Mouse (Mus musculus): ENCODE measurements around the gene Rdh16f2.
"Not testable (repeated sequence)": the region's sequence is repeated elsewhere in the genome, so short reads cannot be mapped to it uniquely, and the experiment has no call there.

Gene Rdh16f2

DNA sequence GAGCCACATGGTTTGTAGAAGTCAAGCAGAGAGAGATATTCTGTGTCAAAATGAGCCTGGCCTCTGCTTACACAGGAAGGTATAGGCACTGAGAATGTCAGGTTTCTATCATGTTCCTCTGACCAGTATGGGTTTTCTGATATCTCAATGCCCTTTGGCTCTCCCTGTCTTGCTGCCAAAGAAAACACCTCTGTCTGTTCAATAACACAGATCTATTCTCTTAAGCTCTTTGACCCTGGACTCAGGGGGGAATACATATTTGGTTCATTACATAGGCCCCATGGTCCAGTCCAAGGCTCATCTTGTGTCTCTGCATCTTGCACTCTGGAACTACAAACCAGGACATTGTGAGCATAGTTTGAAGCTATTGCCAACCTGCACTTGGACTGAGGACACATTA, 22.3 kb downstream of the Rdh16f2 start, which contains the start of gene Rdh7:
Gene Rdh7, minus strand, starts transcription at position 213 of the 400 bp plus-strand sequence.
- no peak for DNase-seq (ENCODE audit: extremely low read depth, insufficient read length, low spot score)

DNA sequence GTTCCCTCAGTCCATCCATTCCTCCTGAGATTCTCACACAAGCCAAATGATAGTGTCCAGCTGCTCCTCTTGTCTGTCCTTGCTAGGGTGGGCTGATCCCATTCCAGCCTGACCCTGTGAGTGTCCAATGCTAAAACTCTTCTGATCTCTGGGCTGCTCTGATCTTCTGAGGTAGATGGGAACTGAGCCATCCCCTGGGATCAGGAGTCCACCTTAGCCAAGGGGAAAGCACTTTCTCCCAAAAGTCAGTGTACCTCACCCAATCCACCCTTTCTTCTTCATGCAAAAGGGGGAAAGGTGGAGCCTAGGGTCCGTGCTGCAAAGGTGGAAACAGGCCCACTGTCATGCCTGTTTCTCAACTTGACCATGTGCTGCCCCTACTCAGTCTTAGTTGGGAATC, 25.2 kb downstream of the Rdh16f2 start:
- no peak for DNase-seq (ENCODE audit: extremely low read depth, insufficient read length, low spot score)

DNA sequence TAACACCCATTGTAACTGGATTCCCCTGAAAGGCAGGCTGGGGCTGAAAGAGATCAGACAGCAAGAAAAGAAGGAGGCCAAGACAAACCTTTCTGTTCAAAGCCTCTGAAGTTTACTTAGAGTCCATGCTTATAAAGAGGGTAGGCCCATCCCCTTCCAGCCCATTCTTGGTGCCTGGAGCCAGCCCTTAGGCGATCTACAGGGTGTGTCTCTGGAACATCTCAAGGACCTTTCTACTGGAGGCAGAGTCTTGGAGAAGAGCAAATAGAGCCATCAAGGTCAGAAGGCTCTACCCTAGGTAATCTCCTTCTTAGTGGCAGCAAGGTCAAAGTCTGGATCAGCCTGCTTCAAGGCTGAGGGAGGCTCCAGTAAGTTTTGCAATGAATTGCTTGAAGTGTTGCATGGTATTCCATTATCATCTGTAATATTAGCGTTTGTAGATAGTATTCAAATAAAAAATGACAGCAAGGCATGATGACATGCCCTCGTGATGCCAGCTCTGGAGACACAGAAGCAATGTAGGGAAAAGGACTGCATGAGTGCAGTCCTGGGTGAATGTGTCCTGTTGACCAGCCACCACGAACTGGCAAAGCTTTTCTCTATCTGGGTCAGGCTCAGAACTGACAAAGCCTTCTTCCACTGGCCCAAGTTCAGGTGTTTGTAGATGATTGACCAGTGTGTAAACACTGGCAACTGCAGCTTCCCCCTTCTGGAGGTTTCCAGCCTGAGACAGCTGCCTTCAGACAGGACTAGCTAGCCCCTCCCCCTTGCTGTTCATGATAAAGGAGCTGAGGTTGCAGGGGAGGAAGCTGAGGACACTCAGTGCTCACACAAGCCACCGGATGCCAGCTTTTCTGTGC, 27.1 kb downstream of the Rdh16f2 start:
- DNase-seq (ENCODE audit: extremely low read depth, insufficient read length, low spot score) = not testable (repeated sequence)

DNA sequence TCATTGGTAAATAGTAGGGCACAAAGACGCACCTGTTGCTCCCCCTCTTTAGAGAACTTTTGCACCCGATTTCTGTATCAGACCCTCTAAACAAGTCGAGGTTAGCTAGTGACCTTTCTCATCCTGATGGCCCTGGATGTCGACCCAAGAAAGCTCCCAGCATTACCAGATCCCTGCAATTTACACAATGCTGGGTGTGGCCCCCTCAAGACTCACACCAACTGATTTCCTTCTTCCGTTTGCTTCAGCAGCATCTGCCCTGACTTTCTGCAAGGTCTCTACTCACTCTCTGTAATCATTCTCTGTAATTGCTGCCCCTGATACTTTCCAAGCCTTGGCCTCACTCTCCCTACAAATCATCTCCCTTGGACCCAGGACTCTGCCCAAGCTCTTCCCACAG, 30.4 kb downstream of the Rdh16f2 start:
- no peak for DNase-seq (ENCODE audit: extremely low read depth, insufficient read length, low spot score)

DNA sequence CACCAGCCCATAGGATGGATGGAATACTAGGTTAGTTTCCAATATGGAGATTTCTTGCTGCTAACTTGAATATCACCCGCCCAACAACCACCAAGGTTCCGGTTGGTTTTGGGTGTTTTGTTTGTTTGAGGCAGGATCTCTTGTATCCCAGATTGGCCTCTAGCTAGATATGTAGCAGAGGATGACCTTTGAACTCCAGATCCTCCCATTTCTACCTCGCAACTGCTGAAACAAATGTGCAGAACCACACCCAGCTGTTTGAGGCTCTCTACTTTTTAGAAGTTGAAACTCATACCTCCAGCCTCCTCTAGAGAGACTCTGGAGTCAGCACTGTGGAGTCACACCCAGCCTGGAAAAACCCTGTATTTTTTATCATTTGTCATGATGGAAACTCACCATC, 31.2 kb downstream of the Rdh16f2 start:
- no peak for DNase-seq (ENCODE audit: extremely low read depth, insufficient read length, low spot score)

DNA sequence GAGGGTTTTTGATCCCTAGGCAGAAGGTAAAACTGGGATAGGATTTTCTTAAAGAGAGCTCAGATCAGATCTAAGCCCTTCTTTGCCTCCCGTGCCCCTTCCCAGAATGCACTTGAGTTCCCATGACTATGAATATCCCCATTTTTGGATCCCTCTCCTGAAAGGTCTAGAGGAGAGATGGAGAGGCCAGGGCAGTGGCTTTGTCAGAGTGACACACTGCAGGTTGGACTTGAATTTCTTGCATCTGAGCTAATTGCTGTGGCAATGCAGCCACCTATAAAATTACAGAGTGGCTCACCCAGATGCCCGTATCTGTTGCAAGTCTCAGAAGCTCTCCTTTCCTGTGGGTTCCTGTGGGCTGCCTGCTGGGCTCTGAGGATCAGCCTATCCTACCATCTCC, 31.9 kb downstream of the Rdh16f2 start, which contains the start of gene Sdr9c7:
Gene Sdr9c7, plus strand, starts transcription at position 301 of the 400 bp plus-strand sequence.
- no peak for DNase-seq (ENCODE audit: extremely low read depth, insufficient read length, low spot score)

DNA sequence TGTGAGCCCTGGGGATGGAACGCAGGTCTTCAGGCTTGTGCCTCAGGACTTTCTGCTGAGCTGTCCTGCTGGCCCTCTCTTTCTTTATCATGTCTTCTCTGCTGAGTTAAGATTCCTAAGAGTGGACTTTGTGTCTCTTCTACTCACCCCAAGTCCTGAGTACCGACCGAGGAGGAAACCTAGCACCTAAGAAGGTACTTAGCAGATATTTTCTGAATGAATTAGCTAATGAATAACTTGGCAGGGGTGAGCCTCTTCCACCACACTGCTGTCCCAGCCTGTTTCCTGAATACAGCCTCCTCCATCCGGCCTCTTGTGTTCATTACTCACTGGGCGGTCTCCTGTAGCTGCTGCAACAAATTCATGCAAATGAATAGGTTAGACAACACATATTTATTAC, 33.5 kb downstream of the Rdh16f2 start:
- DNase-seq (ENCODE audit: extremely low read depth, insufficient read length, low spot score) = no peak

DNA sequence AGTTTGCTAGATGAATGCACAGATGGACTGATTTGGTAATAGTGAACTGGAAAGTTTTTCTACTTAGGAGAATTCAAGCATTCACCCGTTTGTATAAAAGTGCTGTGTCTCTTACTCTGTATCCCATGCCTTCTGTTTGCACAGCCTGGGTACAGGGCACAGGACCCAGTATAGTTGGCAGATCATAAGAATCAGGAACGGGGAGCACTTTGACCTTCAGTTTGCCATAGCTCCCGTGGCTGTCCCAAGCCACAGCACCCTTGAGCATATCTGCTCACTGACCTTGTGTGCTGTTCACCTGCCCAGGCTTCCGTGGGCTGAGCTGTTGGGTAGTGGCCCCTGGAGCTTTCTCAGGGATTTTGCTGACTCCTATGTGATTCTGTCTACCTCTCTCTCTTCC, 35.5 kb downstream of the Rdh16f2 start:
- no peak for DNase-seq (ENCODE audit: extremely low read depth, insufficient read length, low spot score)

DNA sequence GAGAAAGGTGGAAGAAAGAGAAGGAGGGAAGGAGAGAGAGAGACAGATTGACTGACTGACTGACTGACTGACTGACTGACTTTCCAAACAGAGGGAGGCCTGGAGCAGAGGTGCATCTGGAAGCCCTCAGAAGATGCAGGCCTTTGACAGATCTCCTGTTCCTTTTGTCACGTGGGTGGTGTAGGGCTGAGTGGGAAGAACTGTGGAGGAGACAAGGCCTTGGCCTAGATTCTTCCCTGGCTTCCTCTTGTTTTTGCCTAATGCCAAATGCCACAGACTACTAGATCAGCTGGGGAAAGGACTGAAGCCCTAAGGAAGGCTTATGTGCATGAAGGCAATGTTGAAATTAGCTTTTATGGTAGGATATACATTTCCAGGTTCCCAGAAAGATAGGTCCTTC, 36.8 kb downstream of the Rdh16f2 start:
- no peak for DNase-seq (ENCODE audit: extremely low read depth, insufficient read length, low spot score)

DNA sequence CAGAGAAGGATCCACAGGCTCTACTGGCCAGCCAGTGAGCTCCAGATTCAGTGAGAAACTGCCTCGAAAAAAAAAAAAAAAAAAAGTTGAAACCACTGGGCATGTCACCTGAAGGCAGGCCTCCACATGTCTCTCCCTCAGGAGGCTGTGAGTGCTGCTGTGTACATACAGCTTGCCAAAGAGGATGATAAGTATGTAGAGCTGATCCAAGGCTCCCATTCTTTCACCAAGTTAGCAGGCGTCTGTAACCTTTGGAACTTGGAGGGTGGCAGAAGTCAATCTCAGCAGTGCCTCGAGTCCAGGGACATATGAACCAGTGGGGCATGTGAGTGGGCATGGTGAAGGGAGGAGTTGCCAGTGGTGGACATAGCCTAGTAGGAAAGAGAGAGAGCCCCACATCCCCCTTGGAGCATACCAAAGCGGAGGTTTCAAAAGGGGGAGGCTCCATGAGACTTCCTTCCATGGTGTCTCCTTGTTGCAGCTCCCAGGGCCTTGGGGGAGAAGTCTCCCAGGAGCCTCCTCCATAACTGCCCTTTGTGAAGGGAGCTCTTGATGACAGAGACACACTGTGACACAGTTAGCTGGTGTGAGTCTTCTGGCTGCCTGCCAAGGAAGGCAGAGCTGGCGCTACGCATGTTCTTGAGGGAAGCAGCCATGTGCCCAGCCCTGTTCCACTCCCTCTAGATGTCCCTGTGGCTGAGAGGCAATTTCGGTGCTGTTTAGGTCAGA, 38.6 kb downstream of the Rdh16f2 start:
- no peak for DNase-seq (ENCODE audit: extremely low read depth, insufficient read length, low spot score)

DNA sequence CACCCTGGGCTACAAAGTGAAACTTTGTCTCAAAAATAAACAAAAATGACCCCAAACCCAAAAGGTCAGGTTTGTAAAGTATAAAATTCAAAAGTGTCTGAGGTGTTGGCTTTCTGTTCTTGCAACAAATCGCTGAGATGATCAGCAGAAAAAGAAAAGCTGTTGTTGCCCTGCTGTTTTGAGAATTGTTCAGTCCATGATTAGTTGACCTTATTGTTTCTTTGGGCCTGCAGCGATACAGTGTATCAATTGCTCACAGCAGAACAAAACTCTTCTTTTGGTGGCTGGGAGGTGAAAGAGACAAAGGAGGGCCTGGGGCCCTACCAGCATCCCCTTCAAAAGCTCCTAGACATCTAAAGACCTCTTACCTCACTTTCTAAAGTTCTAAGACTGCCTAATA, 39.9 kb downstream of the Rdh16f2 start:
- DNase-seq (ENCODE audit: extremely low read depth, insufficient read length, low spot score) = no peak

DNA sequence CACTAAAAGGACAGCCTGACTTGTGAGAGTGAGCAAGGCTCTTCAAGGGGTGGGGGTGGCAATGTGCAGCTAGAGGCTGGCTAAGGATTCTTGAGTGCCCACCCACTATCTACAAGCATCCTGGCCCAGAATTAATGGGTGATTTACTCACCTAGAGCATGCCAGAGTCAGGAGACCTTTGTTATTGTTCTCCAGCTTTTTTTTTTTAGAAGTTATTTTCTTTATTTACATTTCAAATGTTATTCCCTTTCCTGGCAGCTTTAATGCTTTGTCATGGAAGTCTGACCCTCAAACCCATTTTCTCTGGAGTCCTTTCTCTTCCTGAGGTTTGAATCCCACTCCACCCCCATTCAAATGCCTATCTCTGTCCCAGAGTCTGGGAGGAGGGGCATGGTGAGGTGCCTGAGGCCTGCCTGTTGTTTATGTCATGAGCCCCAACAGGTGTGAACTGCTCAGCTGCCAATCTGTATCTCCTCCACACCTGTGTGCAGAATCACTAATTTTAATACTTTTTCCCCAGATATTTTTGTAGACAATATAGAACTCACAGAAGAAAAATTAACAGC, 41.2 kb downstream of the Rdh16f2 start:
- DNase-seq (ENCODE audit: extremely low read depth, insufficient read length, low spot score) = no peak

DNA sequence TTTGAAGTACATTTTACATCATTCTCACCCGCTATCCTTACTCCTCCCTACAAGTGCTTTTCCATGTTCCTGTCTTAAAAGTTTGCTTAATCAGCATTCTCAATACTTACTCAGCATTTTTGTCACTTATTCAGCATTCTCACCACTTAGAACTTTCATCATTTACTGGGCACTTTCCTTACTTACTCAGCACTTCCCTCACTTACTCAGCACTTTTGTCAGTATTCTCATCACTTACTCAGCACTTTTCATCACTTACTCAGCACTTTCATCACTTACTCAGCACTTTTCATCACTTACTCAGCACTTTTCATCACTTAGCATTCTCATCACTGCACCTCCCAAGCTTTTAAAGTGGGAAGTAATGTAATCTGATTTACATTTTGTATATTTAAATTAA, 49.3 kb downstream of the Rdh16f2 start:
- DNase-seq (ENCODE audit: extremely low read depth, insufficient read length, low spot score) = no peak

DNA sequence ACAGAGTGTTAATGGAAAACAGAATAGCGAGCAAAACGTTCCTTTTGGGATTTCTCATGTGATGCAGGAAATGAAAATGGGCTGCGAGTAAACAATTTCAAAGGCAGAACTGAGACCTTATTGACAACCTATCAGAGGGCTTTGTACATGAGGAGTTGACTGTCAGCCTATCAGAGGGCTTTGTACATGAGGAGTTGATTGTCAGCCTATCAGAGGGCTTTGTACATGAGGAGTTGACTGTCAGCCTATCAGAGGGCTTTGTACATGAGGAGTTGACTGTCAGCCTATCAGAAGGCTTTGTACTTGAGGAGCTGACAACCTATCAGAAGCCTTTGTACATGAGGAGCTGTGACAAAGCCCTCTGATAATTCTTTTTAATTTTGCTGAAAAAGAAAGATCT, 50.9 kb downstream of the Rdh16f2 start:
- not testable (repeated sequence) for DNase-seq (ENCODE audit: extremely low read depth, insufficient read length, low spot score)

DNA sequence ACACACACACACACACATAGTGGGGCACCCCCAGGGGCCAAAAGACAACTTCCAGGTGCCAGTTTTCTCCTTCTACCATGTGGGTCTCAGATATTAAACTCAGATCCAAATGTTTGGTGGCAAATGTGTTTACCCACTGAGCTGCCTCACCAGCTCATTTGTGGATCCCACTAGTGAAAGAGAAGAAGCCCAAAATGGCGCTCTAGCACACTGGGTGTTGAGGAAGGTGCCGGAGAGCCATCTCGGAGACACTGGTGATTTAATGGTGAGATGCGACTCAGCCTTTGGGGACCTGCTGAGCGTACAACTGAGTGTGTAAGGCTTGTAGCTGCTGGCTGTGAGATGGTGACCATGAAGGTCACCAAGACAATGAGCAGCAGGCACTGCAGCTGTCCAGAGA, 51.4 kb downstream of the Rdh16f2 start:
- no peak for DNase-seq (ENCODE audit: extremely low read depth, insufficient read length, low spot score)

DNA sequence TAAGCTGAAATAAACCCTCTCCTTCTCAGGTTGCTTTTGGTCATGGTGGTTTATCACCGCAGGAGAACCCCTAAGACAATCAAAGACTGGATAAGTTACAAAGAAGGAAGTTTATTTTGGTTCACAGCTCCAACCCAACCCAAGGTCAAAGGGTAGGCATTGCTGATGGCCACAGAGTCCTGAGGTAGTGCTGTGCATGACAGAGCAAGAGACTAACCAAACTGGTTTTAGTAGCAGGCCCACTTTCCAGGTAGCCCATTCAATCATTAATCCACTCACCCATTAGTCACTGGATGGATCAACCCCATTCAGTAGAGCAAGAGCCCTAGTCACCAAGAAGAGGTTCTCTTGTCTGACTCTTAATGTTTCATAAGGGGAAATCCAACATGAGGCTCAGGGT, 56.0 kb downstream of the Rdh16f2 start:
- DNase-seq (ENCODE audit: extremely low read depth, insufficient read length, low spot score) = no peak

DNA sequence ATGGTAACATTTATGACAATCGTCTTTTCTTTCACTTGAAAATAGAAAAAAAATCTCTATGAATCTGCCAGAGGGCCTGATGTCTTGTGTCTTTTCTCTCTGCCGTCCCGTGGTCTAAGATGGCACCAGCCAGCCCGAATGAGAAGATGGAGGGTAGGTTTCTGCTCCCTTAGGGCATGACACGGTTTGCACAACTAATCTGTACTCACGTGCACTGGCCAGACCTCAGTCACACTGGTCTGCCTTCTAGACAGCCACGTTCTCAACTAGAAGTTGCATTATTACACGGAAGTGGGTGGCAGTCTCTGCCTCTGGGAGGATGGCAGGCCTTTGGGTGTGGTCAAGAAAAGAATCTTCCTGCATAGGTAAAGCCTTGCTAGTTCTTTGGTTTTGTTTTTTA, 56.8 kb downstream of the Rdh16f2 start:
- DNase-seq (ENCODE audit: extremely low read depth, insufficient read length, low spot score) = no peak

DNA sequence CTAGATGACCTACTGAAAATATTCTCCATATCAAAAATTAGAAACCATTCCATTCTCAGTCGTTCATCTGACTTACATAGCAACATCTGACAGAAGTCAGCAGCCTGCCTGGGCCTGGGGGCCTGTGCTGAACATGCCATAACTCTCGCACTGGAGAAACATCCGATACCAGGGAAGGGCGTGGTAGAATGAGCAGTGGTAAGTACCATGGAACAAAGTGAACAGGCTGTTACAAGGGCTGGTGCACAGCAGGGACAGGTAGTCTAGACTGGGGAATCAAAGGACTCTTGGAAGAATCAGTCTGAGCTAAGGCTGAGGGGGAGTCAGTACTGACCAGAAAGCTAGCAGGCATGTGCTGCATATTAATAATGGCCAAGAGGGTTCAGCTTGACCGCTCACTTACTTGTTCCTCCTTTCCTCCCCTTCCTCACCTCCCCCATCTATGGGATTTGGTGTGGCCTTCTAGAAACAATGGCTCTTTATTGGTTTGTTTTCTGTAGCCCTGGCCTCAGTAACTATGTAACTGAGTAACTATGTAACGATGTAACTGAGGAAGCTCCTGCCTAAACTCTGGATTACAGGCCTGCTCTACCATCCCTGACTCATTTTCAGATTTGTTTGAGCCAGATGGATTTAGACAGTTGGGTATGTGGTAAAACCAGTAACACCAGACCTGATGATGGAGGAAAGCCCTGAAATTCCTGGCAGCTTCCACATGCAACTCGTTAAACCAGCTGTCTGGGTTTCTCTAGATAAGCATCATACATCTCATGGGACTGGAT, 58.5 kb downstream of the Rdh16f2 start:
- no peak for DNase-seq (ENCODE audit: extremely low read depth, insufficient read length, low spot score)

Measured in 3134 (cell line).